Mouse (Mus musculus): Measurements from ENCODE around the gene Mansc4.

Mansc4 gene

GRCm38 (mm10) chr6:147085398-147086040 lies 1.3 kb downstream of the Mansc4 start:
- in situ Hi-C loops (cut with MboI; ENCODE audit: low sequenced_read_pairs), result no loop called here

DNA sequence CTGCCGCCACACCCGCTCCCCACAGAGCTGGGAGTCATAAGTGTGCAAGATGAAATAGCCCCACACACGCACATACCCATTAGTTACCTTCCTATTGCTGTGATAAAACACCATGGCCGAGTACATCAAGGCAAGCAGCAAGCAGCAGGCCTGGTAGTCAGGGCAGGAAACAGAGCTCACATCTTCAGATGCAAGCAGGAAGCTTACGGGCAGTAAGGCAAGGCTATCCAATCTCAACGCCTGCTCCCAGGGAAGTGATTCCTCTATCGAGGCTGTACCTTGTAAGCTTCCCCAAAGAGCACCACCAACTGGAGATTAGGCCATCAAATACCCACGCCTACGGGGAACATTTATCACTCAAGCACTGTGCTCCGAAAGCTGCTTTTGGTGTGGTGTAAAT lies 6.9 kb downstream of the Mansc4 start:
- in situ Hi-C loops (cut with MboI; ENCODE audit: low sequenced_read_pairs), result no loop called here

DNA sequence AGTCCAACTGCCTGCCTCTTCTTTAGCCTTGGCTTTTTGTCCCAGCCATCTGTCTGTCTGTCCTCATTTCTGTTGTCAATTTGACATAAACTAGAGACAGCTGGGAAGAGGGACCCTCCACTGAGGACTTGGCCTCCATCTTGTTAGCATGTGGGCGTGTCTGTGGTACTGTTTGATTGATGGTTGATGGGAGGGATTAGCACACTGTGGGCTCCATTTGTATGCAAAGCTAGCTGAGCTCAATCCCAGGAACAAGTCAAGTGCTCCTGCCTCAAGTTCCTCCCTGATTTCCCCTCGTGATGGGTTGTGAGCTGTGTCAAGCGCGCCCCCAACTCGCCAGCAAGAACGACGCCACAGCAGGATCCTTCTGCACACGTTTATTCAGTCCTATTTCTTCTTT lies 10.0 kb downstream of the Mansc4 start:
- in situ Hi-C loops (cut with MboI; ENCODE audit: low sequenced_read_pairs), result no loop called here

DNA sequence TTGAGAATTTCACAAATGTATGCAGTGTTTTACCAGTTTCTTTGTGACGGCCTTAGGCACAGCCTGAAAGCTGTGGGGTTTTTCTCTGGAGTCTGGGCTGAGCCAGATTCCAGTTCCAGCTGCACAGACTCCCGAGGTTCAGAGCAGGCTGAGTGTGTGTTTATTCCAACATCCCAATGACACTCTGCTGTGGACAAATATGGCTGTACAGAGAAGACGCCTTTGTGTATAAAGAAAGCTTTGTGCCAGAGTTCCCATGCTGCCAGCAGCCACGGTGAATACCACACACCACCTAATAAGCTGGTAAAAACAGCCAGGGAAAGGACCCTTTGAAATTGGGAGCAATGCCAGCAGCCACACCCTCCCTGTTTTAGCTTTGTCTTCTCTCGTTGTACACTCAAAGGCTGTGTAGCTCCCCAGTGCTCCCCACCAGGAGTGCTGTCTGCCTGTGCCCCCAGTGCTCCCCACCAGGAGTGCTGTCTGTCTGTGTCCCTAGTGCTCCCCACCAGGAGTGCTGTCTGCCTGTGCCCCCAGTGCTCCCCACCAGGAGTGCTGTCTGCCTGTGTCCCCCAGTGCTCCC lies 10.9 kb downstream of the Mansc4 start:
- in situ Hi-C loops (cut with MboI; ENCODE audit: low sequenced_read_pairs), result no loop called here

GRCm38 (mm10) chr6:147064944-147065261 lies 21.9 kb downstream of the Mansc4 start:
- in situ Hi-C loops (cut with MboI; ENCODE audit: low sequenced_read_pairs), result no loop called here

GRCm38 (mm10) chr6:147064226-147064943 lies 22.4 kb downstream of the Mansc4 start:
- in situ Hi-C loops (cut with MboI; ENCODE audit: low sequenced_read_pairs), result no loop called here

DNA sequence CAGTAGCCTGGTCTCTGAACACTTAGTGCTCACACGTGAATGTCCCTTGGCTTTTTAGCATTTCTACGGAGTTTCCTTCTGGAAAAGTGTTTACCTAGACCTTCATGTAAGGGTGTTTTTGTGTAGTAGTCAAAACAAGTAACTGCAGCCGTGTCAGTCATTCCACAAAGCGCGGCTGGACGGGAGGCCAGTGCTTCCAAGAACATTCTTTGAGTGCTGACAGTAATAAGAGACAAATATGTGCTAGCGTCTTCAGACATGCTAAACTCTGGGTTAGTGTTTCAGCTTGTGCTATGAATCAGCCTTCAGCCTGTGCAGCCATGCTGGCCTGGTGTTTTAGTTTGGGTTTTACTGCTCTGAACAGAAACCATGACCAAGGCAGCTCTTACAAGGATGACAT lies 24.1 kb downstream of the Mansc4 start:
- in situ Hi-C loops (cut with MboI; ENCODE audit: low sequenced_read_pairs), result no loop called here

DNA sequence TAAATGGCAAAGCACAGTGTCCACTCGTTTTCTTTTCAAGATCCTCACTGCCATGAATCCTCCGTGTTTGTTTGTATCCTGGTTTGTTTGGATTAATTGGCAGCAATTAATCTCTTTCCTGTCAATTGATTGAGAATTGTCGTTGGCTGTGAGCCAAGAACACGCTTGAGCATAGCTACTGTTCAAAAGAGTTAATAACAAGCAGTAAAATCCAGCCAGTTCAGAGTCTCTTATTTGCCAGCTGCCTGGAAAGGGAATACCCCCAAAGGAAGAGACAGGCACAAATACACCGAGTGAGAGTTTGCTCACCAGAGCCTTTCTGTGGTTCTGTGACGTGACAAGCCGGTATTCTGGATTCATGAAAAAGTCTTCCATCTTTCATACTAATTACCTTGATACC lies 24.8 kb downstream of the Mansc4 start:
- in situ Hi-C loops (cut with MboI; ENCODE audit: low sequenced_read_pairs), result no loop called here

DNA sequence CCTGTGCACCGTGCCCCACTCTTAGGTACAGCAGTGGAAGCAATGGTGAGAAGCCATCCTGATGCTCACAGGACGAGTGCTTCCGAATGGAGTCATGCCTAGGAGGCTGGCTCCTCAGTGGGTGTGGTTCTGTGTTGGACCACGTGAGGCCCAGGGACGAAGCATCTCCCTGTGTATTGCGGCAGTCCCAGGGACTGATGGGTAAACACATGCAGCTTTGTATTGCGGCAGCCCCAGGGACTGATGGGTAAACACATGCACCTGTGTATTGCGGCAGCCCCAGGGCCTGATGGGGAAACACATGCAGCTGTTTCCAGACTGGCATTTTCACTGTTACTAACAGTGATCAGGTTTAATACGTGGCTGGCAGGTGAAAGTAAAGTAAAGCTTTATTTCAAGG lies 25.2 kb downstream of the Mansc4 start:
- in situ Hi-C loops (cut with MboI; ENCODE audit: low sequenced_read_pairs), result no loop called here

DNA sequence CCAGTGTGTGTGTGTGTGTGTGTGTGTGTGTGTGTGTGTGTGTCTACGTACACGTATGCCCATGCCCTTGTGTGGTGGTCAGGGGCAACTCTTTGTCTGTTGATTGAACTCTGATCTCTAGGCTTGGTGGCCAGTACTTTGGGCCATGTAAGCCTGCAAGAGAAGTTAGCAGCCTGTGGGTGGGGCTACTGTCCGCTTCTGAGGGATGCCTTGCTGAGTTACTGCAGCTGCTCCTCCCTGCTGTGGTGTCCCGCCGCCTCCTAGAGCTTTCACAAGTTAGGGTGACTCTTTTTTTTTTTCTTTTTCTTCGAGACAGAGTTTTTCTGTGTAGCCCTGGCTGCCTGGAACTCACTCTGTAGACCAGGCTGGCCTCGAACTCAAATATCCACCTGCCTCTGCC lies 27.5 kb downstream of the Mansc4 start:
- in situ Hi-C loops (cut with MboI; ENCODE audit: low sequenced_read_pairs), result no loop called here

GRCm38 (mm10) chr6:147055374-147055977 lies 31.4 kb downstream of the Mansc4 start:
- in situ Hi-C loops (cut with MboI; ENCODE audit: low sequenced_read_pairs), result no loop called here

DNA sequence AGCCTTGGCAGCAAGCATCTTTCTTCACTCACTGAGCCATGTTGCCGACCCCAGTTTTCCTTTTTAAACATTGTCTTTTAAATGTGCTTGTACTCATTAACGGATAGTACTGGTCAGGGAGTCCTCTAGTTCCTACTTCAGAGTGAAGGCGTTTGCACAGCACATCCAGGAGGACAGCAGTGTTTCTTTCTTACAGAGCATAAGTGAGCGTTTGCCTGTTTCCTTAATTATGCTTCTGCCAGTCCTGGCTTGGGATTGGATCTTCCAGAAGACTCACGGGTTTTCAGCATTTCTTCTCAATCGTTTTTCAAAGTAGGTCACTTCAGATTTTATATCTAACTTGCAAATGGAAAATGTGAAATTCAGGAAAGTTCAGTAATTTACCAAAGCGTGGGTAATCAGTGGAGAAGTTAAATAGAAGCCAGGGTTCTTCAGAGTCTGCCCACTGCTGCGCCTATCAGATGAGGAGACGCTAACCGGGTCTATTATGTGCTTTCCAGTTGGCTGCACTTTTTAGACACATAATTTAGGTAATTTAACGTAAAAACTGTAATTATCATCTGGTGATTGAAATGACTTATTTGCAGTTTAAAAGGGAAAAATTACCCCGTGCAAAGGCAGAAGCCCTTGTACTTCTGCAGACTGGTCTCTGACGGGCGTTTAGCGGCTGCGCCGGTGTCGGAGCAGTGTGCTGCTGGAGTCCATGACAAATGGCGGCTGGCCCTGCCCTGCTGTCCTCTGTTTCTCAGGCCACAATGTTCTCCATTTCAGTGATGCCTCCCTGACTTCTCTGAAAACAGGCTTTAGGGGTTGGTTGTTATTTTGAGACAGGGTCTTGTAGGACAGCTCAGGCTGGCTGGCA lies 32.8 kb downstream of the Mansc4 start:
- in situ Hi-C loops (cut with MboI; ENCODE audit: low sequenced_read_pairs), result no loop called here

DNA sequence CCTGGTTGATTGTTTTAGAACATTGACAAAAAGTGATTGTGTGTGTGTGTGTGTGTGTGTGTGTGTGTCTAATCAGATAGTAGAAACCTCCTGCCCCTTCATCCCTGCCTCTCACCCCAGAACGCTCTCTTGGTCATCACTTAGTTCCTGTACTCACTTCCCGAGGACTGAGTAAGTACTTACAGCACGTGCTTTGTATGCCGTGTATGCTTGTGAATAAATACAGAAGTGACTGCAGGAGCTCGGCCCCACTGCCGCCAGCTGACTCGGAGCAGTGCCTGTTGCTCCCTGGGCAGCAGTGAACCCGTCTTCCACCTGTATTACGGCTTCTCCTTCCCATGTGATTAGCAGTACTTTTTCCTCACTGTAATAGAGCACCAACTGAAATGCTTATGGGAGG lies 34.4 kb downstream of the Mansc4 start:
- in situ Hi-C loops (cut with MboI; ENCODE audit: low sequenced_read_pairs), result no loop called here

- in situ Hi-C loops (cut with MboI; ENCODE audit: low sequenced_read_pairs), result no loop called here
Measured at GRCm38 (mm10) chr6:147051666-147052065, 35.2 kb downstream of the Mansc4 start.

DNA sequence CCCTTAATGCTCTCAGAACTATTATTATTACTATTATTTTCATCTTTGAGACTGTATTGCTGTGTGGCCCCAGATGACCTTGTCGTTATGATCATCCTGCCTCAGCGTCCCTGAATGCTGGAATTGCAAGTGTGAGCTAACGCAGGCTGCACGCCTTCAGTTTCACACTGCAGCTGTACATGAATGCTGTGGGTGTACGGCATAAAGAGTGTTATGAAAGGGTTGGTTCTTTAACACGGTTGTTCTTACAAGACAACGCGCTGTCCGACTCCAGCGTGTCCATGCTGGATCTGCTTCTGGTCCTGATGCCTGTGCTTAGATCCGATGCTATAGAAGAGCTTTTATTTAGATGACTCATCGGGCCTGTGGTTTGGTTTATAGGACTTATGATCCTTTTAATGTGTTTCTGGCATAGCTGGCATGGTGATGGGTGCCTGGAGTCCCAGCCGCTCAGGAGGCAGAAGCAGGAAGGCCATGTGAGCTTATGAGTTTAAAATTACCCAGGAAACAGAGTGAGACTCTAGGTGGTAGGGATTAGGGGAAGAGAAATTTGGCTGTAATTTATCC lies 37.5 kb downstream of the Mansc4 start:
- in situ Hi-C loops (cut with MboI; ENCODE audit: low sequenced_read_pairs), result no loop called here

GRCm38 (mm10) chr6:147043633-147044032 lies 43.2 kb downstream of the Mansc4 start:
- in situ Hi-C loops (cut with MboI; ENCODE audit: low sequenced_read_pairs), result no loop called here

DNA sequence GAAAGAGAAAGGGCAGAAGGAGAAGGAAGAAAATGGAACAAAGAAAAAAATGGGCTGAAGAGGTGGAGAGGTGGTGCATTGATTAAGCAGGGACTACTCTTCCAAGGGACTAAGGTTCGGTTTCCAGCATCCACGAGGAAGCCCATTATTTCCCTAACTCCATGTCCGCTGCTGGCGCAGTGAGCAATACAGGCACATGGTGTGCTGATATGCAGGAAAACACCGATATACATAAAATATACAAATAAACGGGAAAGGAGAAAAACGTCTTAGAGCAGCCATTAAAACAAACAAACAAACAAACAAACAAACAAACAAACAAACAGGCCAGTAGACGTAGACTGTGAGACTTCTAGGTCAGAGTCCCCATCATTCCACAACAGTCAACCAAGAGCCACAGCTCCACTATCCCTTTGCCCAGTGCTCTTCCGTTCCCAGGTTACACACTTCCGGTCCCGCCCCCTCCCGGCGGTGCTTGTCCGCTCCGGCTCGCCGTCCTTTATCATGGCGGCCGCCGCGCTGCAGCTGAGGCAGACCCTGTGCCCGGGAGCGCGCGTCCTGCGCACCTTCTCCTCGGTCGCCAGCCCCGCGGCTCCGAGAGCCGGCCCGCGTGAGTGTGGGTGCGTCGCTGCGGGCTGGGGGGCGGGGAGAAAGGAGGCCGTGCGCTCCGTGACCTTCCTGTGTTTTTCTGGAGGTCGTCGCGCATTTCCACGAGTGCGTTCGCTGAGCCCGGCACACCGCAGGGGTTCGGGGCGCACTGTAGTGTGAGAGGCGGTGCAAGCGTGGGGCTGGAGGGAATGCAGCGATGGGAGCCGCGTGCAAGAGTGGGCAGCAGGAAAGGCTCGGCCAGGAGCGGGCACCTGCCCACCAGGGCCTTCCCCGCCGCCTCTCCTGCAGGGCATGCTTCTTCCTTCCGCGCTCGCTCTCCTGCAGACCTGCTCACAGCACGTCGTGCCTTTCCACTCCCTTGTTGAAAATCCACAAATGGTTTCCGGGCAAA lies 44.2 kb downstream of the Mansc4 start, which contains the start of gene Mrps35:
TSS of gene Mrps35 (plus strand) at position 474 of the 1,000 bp plus-strand sequence.
- in situ Hi-C loops (cut with MboI; ENCODE audit: low sequenced_read_pairs), result no loop called here

- in situ Hi-C loops (cut with MboI; ENCODE audit: low sequenced_read_pairs), result no loop called here
Measured at GRCm38 (mm10) chr6:147032303-147032925, 54.4 kb downstream of the Mansc4 start, which contains the start of gene Rep15. TSS of gene Rep15 (plus strand) at chr6:147032584.
